Mouse (Mus musculus) CD8-positive naive resting alpha-beta T cell, adult 2 months (primary cell): ENCODE measurements around the gene Gsdme.

Source experiments
- DNase-seq, 2 experiments: peaks; one replicate each; pipeline ENCODE4 v3.0.0; 2022; ENCODE audit warnings: low read depth in 2 of 2, low spot score in 2 of 2

Gsdme gene

GRCm38 (mm10) chr6:50247356-50247755 is 16.3 kb downstream of the Gsdme start:
- no peak for DNase-seq

DNA sequence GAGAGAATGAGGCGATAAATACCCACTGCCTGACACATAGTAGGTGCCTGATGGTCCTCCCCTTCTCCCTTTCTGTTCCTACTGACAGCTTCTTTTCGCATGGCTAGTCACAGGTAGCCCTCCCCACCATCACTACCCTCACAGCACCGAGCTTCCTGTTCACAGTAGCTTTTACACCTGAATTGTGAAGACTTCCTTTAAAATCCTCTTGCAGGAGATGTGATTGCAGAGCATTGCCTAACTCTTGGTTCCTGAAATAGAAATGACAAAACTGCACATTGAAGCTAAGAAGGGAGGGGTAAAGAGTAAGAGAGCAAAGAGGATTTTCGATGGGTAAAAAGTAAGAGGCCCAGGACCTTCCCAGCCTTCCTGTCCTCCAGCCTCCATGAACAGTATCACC is 18.7 kb downstream of the Gsdme start:
- no peak for DNase-seq

DNA sequence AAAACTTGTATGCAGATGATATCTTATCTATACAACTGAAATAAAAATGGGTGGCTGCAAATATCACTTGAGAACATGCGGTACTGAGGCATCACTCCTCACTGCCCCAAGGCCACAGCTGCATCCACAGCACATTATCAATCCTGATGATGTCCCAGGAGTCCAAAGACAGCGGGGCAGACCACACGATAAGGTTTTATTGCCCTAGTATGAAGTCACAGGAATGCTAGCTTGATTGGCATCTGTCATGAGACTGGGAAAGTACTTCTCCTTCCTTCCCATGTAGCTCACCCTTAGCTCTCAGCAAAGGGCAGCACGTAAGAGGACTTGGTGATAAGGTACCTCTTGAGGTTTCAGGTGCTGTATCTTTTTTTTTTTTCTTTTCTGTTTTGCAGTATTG is 19.5 kb downstream of the Gsdme start:
- no peak for DNase-seq

GRCm38 (mm10) chr6:50240437-50240836 is 23.2 kb downstream of the Gsdme start:
- DNase-seq, result no peak

DNA sequence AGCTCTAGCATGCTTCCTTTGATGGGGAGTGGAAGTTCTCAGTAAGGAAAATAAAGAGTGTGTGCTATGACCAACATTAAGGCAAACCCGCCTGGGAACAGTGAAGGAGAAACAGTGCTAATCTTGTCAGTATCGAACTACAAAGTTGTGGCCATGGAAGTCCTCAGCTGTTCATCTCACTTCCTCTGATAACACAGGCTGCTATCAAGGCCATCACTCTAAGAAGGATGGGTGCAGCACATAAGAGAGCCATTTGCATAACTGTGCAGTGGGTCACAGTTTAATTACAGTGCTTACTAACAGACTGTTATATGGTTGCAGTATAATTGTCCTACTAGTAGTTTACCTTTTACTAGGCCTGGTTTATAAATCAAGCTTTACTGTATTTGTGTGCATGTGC is 23.8 kb downstream of the Gsdme start:
- DNase-seq, result no peak

DNA sequence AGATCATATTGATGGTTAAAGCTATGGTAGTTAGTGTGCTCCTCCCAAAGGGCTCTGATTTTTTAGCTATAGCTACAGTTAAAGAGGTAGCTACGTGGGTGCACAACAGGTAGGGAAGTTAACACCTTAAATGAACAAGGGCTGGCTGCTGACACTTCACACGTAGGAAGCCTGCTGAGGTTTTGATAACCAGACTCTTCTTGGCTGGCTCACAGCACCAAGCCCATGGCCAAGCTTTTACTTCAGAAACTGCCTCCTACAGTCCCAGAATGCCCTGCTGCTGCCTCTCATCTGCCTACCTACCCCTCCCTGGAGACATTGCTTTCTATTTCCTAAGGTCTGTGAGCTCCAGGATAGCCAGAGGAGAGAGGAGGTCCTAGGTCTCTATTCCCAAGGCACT is 25.7 kb downstream of the Gsdme start:
- DNase-seq, result no peak

DNA sequence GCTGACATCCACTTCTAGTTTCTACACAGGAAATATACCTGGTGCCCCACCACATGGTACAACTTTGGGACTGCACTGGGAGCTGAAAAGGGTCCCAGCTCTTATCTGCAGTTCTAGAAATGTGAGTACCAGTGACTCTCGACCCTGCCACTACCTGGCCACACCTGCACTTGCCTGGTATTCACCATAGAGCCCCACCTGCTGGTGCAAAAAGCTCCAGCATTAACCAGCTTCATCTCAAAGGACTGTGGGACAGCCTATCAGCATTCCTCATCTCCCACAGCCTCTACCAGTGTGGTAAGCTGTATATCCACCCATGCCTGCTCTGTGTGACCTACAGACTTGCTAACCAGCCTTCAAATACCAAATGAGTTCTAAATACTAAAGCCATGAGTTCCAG is 30.7 kb downstream of the Gsdme start:
- no peak for DNase-seq

GRCm38 (mm10) chr6:50231288-50231687 is 32.4 kb downstream of the Gsdme start:
- no peak for DNase-seq

- DNase-seq, result no peak
Measured at GRCm38 (mm10) chr6:50228180-50228579, 35.5 kb downstream of the Gsdme start.

GRCm38 (mm10) chr6:50225232-50225631 is 38.4 kb downstream of the Gsdme start:
- DNase-seq, result no peak

GRCm38 (mm10) chr6:50223606-50224005 is 40.1 kb downstream of the Gsdme start:
- DNase-seq, result no peak

DNA sequence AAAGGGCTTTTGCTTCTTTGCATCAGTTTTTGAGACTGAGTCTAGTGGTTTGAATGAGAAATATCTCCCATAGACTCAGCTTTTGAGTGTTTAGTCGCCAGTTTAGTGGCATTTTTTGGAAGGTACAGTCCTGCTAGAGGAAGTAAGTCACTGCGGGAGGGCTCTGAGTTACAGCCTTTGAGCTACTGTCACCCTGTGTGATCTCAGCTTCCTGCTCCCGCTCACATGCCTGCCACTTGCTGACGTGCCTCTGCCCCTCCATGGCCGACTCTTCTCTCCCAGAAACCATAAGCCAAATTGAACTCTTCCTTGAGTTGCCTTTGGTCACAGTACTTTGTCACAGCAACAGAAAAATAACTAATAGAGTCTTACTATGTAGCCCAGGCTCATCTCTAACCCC is 40.7 kb downstream of the Gsdme start:
- DNase-seq, result no peak

- no peak for DNase-seq
Measured at GRCm38 (mm10) chr6:50222351-50222750, 41.3 kb downstream of the Gsdme start.

DNA sequence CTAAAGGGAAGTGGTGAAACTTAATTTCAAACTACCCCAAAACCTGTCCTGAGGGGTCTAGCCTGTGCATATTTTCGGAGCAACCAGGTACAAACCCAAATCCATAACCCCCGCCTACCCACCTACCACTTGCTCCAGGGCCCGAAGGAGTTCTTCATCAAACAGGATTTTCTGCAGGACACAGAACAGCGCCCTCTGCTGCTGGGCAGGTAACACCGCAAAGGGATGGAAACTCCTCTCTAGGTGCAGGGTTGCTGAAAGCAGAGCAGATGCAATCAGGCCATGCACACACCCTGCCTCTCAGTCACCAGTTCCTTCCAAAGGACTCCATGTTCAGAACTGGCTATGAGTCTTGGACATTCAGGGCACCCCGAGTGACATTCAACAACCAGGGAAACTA is 42.8 kb downstream of the Gsdme start:
- DNase-seq, result peak; percentile 26 to 28

DNA sequence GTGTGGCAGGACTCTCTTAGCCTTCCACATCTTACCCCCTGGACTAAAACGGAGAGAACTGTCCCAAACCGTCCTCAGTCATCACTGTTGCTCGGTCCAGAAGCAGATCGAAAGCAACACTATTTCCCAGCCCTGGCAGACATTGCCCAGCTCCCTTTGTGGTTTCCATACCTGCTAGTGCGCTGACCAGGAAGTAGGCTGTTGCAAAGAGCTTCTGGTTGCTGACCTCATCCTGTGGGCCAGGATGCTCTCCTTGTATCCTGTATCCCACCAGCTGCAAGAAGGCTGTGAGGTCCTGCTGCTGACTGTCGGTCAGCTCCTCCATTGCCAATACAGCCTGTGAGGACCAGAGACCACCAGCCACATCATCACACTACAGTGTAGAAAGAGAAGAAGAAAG is 44.6 kb downstream of the Gsdme start:
- DNase-seq, result no peak

DNA sequence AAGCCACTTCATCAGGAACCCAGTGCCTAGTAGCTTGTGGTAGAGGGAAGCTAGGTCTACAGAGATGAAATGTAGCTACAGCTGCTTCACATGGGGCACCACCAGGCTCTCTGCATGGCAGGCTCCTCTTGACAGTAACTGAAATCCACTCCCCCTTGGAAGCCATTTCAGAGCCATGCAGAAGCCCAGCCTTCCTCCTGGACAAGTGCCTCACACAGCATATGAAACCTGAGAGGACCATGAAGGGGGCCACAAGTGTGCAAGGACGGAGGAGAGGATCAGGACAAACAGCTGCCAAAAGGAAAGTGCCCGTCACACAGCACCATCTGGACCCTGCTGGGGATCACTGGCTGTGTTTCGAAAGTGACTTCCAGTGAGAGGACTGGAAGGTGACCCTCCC is 45.0 kb downstream of the Gsdme start:
- DNase-seq, result no peak

GRCm38 (mm10) chr6:50215986-50216385 is 47.7 kb downstream of the Gsdme start:
- no peak for DNase-seq

DNA sequence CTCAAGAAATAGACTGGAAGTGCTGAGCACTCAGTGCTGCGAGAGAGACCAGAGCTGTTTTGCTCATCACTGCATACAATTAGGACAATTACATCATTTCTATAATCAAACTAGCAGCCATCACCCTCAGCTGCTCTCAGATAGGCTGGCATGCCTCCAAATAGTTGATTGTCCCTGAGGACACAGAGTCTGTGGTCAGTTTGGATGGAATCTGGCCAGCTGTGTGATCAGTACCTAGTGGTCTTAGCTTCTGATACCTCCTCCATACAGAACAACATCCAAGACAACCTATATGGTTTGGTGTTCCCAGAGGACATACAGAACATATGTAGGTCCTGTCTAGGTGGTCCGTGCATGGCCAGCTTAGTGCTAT is 48.3 kb downstream of the Gsdme start:
- no peak for DNase-seq

GRCm38 (mm10) chr6:50214711-50215372 is 48.8 kb downstream of the Gsdme start:
- no peak for DNase-seq

DNA sequence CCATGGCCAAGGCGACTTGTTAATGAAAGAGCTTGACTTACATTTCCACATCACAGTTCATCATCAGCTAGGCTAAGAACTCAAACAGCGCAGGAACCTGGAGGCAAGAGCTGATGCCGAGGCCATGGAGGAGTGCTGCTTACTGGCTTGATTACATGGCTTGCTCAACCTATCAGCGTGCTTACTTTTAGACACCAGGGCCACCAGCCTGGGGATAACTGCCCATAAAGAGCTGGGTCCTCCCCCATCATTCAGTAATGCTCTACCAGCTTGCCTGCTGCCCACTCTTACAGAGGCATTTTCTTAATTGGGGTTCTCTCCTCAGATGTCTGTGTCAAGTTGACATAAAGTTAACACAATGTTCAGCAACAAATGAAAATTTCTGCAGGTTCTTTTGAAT is 58.6 kb downstream of the Gsdme start:
- DNase-seq, result no peak

- no peak for DNase-seq
Measured at GRCm38 (mm10) chr6:50204356-50204755, 59.3 kb downstream of the Gsdme start.

GRCm38 (mm10) chr6:50193851-50194250 is 69.8 kb downstream of the Gsdme start:
- DNase-seq, result no peak

DNA sequence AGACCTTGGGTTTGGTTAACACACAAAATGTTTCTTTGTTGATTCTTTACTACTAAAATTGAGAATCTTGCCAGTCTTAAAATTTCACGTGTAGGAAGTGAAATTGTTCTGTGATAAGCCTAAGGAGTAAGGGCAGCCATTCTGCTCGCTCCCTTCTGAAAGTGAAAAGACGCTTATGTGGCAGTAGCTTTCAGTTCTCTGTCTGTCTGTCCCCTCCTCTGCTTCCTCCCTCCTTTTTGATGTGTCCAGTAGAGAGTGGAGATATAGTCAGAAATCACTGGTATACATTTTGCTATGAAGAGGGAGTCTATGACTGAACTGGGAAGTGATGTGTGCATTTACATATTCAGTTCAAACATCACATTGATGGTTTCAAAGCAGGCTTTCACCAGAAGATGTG is 70.8 kb downstream of the Gsdme start:
- DNase-seq, result no peak

GRCm38 (mm10) chr6:50192169-50192568 is 71.5 kb downstream of the Gsdme start:
- no peak for DNase-seq
